Mouse (Mus musculus): ENCODE measurements around the gene Gmnn. TPM values are rescaled to one million over a fixed set of nuclear protein-coding genes. Genes with fewer than 3 reads are reported as not detected.
"Not testable (repeated sequence)": the region's sequence is repeated elsewhere in the genome, so short reads cannot be mapped to it uniquely, and the experiment has no call there.

Gmnn gene
- polyA plus RNA-seq, 1 experiment from 2014 or later = 124 TPM

- H3K9me3 ChIP-seq = no peaks in the 10 kb centered on the region
- H3K27ac ChIP-seq = no peak overlapping the region
- whole genome bisulfite sequencing = 71% methylated on average over 2 of the region's 2 CpGs
- H3K4me2 ChIP-seq = no peak overlapping the region
- H3K4me1 ChIP-seq (replicated peaks) = no peaks in the 10 kb centered on the region
- H3K9ac ChIP-seq (replicated peaks) = no peak overlapping the region
- H3K36me3 ChIP-seq = no peaks in the 10 kb centered on the region
- no peak for ATAC-seq (ENCODE audit: insufficient number of reproducible peaks, insufficient read depth, low FRiP score, low TSS enrichment, low read depth)
- H3K4me3 ChIP-seq (replicated peaks) = no peak overlapping the region
- H3K27me3 ChIP-seq = no peaks in the 10 kb centered on the region
Observed at GRCm38 (mm10) chr13:24791349-24791748, 29.6 kb upstream of the Gmnn start.

GRCm38 (mm10) chr13:24787477-24787876, 25.8 kb upstream of the Gmnn start:
- Histone ChIP-seq H3K36me3 (no peaks in the 10 kb centered on the region), H3K27me3 (no peaks in the 10 kb centered on the region), H3K4me1 (replicated peaks) (no peaks in the 10 kb centered on the region), H3K9ac (replicated peaks) (no peak overlapping the region), H3K9me3 (no peaks in the 10 kb centered on the region), H3K4me3 (replicated peaks) (no peak overlapping the region), H3K27ac (no peak overlapping the region), H3K4me2 (no peak overlapping the region)
- WGBS = 86% methylated on average over 5 of the region's 5 CpGs
- no peak for ATAC-seq (ENCODE audit: insufficient number of reproducible peaks, insufficient read depth, low FRiP score, low TSS enrichment, low read depth)

GRCm38 (mm10) chr13:24786014-24786490, 24.3 kb upstream of the Gmnn start:
- H3K9me3 ChIP-seq = no peaks in the 10 kb centered on the region
- H3K36me3 ChIP-seq = no peaks in the 10 kb centered on the region
- no peaks in the 10 kb centered on the region for H3K27me3 ChIP-seq
- no peak overlapping the region for H3K27ac ChIP-seq
- H3K4me2 ChIP-seq = no peak overlapping the region
- no peak overlapping the region for H3K9ac ChIP-seq (replicated peaks)
- no peak overlapping the region for H3K4me3 ChIP-seq (replicated peaks)
- no peaks in the 10 kb centered on the region for H3K4me1 ChIP-seq (replicated peaks)
- 72% methylated on average over 11 of the region's 11 CpGs for WGBS
- ATAC-seq (ENCODE audit: insufficient number of reproducible peaks, insufficient read depth, low FRiP score, low TSS enrichment, low read depth) = no peak

- H3K4me2 ChIP-seq = no peak overlapping the region
- H3K4me3 ChIP-seq (replicated peaks) = no peak overlapping the region
- WGBS = 65% methylated on average over 5 of the region's 5 CpGs
- no peaks in the 10 kb centered on the region for H3K27me3 ChIP-seq
- no peaks in the 10 kb centered on the region for H3K36me3 ChIP-seq
- no peak overlapping the region for H3K27ac ChIP-seq
- H3K9ac ChIP-seq (replicated peaks) = no peak overlapping the region
- H3K9me3 ChIP-seq = no peaks in the 10 kb centered on the region
- no peak for ATAC-seq (ENCODE audit: insufficient number of reproducible peaks, insufficient read depth, low FRiP score, low TSS enrichment, low read depth)
- H3K4me1 ChIP-seq (replicated peaks) = no peaks in the 10 kb centered on the region
Observed at GRCm38 (mm10) chr13:24781916-24782315, 20.2 kb upstream of the Gmnn start.

GRCm38 (mm10) chr13:24778706-24779380, 17.1 kb upstream of the Gmnn start:
- no peak overlapping the region for H3K27ac ChIP-seq
- H3K4me2 ChIP-seq = no peak overlapping the region
- ATAC-seq (ENCODE audit: insufficient number of reproducible peaks, insufficient read depth, low FRiP score, low TSS enrichment, low read depth) = no peak
- no peak overlapping the region for H3K9ac ChIP-seq (replicated peaks)
- H3K36me3 ChIP-seq = no peaks in the 10 kb centered on the region
- H3K27me3 ChIP-seq = no peaks in the 10 kb centered on the region
- H3K4me1 ChIP-seq (replicated peaks) = no peaks in the 10 kb centered on the region
- no peak overlapping the region for H3K4me3 ChIP-seq (replicated peaks)
- 88% methylated on average over 8 of the region's 8 CpGs for WGBS
- H3K9me3 ChIP-seq = no peaks in the 10 kb centered on the region

- ATAC-seq (ENCODE audit: insufficient number of reproducible peaks, insufficient read depth, low FRiP score, low TSS enrichment, low read depth) = no peak
- H3K4me1 ChIP-seq (replicated peaks) = no peaks in the 10 kb centered on the region
- WGBS = 75% methylated on average over 2 of the region's 2 CpGs
Observed at GRCm38 (mm10) chr13:24778026-24778425, 16.3 kb upstream of the Gmnn start.

GRCm38 (mm10) chr13:24776146-24776844, 14.6 kb upstream of the Gmnn start:
- Histone ChIP-seq H3K27ac (no peak overlapping the region), H3K4me2 (no peak overlapping the region), H3K4me1 (replicated peaks) (no peaks in the 10 kb centered on the region), H3K9ac (replicated peaks) (no peak overlapping the region), H3K36me3 (no peaks in the 10 kb centered on the region), H3K9me3 (no peaks in the 10 kb centered on the region), H3K27me3 (no peaks in the 10 kb centered on the region), H3K4me3 (replicated peaks) (no peak overlapping the region)
- WGBS = 50% methylated on average over 7 of the region's 7 CpGs
- ATAC-seq (ENCODE audit: insufficient number of reproducible peaks, insufficient read depth, low FRiP score, low TSS enrichment, low read depth) = no peak

More at GRCm38 (mm10) chr13:24778026-24778425, 16.3 kb upstream of the Gmnn start:
- no peak overlapping the region for H3K4me3 ChIP-seq (replicated peaks)
- H3K4me2 ChIP-seq = no peak overlapping the region
- no peaks in the 10 kb centered on the region for H3K27me3 ChIP-seq
- no peak overlapping the region for H3K9ac ChIP-seq (replicated peaks)
- no peak overlapping the region for H3K27ac ChIP-seq
- H3K9me3 ChIP-seq = no peaks in the 10 kb centered on the region
- no peaks in the 10 kb centered on the region for H3K36me3 ChIP-seq

GRCm38 (mm10) chr13:24771482-24771881, 9.8 kb upstream of the Gmnn start:
- not testable (repeated sequence) for H3K36me3 ChIP-seq; H3K4me2 ChIP-seq; ATAC-seq (ENCODE audit: insufficient number of reproducible peaks, insufficient read depth, low FRiP score, low TSS enrichment, low read depth); H3K27ac ChIP-seq; H3K27me3 ChIP-seq; H3K4me3 ChIP-seq (replicated peaks); H3K9me3 ChIP-seq; H3K4me1 ChIP-seq (replicated peaks); H3K9ac ChIP-seq (replicated peaks)
- WGBS = 89% methylated on average over 10 of the region's 10 CpGs

- H3K9me3 ChIP-seq; ATAC-seq (ENCODE audit: insufficient number of reproducible peaks, insufficient read depth, low FRiP score, low TSS enrichment, low read depth); H3K4me2 ChIP-seq; H3K4me3 ChIP-seq (replicated peaks); H3K4me1 ChIP-seq (replicated peaks); H3K27me3 ChIP-seq; H3K27ac ChIP-seq; H3K36me3 ChIP-seq; H3K9ac ChIP-seq (replicated peaks): not testable (repeated sequence)
- 66% methylated on average over 4 of the region's 4 CpGs for WGBS
Observed at GRCm38 (mm10) chr13:24767809-24768208, 6.1 kb upstream of the Gmnn start.

- no peak for ATAC-seq (ENCODE audit: insufficient number of reproducible peaks, insufficient read depth, low FRiP score, low TSS enrichment, low read depth)
- H3K9me3 ChIP-seq = no peaks in the 10 kb centered on the region
- peak overlapping the region; percentile 94; the same call in 1 of the 2 replicates for H3K27ac ChIP-seq
- H3K36me3 ChIP-seq = peaks cover 23% of the 10 kb centered on the region
- H3K9ac ChIP-seq (replicated peaks) = peak overlapping the region; percentile 83; the same call in 1 of the 2 replicates
- peak overlapping the region; percentile 83 for H3K4me3 ChIP-seq (replicated peaks)
- H3K27me3 ChIP-seq = no peaks in the 10 kb centered on the region
- 40% methylated on average over 4 of the region's 4 CpGs for WGBS
- peaks cover 13% of the 10 kb centered on the region for H3K4me1 ChIP-seq (replicated peaks)
- peak overlapping the region; percentile 60 for H3K4me2 ChIP-seq
Observed at GRCm38 (mm10) chr13:24762254-24762653, 531 bp upstream of the Gmnn start.

GRCm38 (mm10) chr13:24761083-24761402, 680 bp downstream of the Gmnn start:
- Histone ChIP-seq H3K4me3 (replicated peaks) (peak overlapping the region; percentile 83), H3K36me3 (peaks cover 35% of the 10 kb centered on the region), H3K9me3 (no peaks in the 10 kb centered on the region), H3K27me3 (no peaks in the 10 kb centered on the region), H3K27ac (peak overlapping the region; percentile 94), H3K4me1 (replicated peaks) (peaks cover 13% of the 10 kb centered on the region), H3K4me2 (peak overlapping the region; percentile 60), H3K9ac (replicated peaks) (peak overlapping the region; percentile 83)
- WGBS = 5% methylated on average over 10 of the region's 10 CpGs
- ATAC-seq (ENCODE audit: insufficient number of reproducible peaks, insufficient read depth, low FRiP score, low TSS enrichment, low read depth) = no peak

Measured in limb, embryonic 12.5 days (tissue).